Comparison of ENCODE assay signal across 10 mouse cellular contexts in the genomic region with DNA sequence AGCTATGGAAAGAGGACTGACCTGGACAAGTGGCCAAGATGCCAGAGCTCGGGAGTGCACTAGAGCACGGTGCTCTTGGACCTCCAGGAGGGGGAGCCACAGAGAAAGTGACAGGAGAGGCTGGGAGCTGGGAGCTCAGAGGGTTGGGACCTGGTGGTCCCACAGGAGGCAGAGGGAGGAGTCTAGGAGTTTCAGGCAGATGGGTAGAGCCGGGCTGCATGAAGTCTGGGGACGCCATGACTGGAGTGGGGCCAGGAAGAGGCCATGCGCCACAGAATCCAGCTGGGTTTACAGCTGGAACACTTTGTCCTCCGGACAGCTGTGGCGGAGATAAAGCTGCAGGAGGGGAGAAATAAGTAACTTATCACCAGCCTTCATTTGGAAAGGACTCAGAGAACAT. TPM values are rescaled to one million over a fixed set of nuclear protein-coding genes. Genes with fewer than 3 reads are reported as not detected.
DNase-seq lines count a peak whose midpoint lies in the region; ATAC-seq and TF ChIP-seq lines count a peak whose summit lies in the region.
"Had no signal": no experiment of that assay in that cellular context is flagged by ENCODE, and none has a peak within 500 bp of the region (broad histone marks: within the 10 kb centered on the region; RNA-seq: fewer than 3 reads in every experiment).

No protein-coding gene starts in this region.

- H3K36me3 ChIP-seq in forebrain, embryonic 11.5 days (ENCODE audit: control insufficient read depth, insufficient read depth, low read length) = no peaks in the 10 kb centered on the region
- H3K36me3 ChIP-seq in forebrain, embryonic 16.5 days (ENCODE audit: control insufficient read depth, insufficient read depth) = no peaks in the 10 kb centered on the region
- H3K36me3 ChIP-seq in E14TG2a.4 (ENCODE audit: insufficient read depth, low read length) = no peaks in the 10 kb centered on the region
- H3K36me3 ChIP-seq in neural tube, embryonic 15.5 days = no peaks in the 10 kb centered on the region
- H3K36me3 ChIP-seq: embryonic facial prominence, embryonic 15.5 days; liver, embryonic 13.5 days had no signal

- H3K4me3 ChIP-seq in forebrain, embryonic 11.5 days (ENCODE audit: low read depth, low read length) = no peak overlapping the region
- no peak overlapping the region for H3K4me3 ChIP-seq in forebrain, embryonic 16.5 days (replicated peaks; ENCODE audit: low read length)
- H3K4me3 ChIP-seq in E14TG2a.4 (replicated peaks; ENCODE audit: low read length) = 0 out of 2 replicates have a peak overlapping the region, but pooled peaks have one; percentile 10
- no peak overlapping the region for H3K4me3 ChIP-seq in neural tube, embryonic 15.5 days (replicated peaks)
- H3K4me3 ChIP-seq: embryonic facial prominence, embryonic 15.5 days; liver, embryonic 13.5 days had no signal

- peak; percentile 77 for DNase-seq in forebrain, embryonic 11.5 days (ENCODE audit: low spot score)
- peak; percentile 72 for DNase-seq in heart, adult 8-10 months (ENCODE audit: low spot score)
- peak; percentile 81 to 85 for DNase-seq in kidney, postnatal 4 days
- DNase-seq in spleen, postnatal 10 days (ENCODE audit: low spot score in 2 of 2) = no peak
- DNase-seq in c-Kit-positive CD71-positive TER-119-positive erythroid progenitor cells, embryonic 14.5 days (ENCODE audit: low spot score) = no peak
- DNase-seq: liver, embryonic 13.5 days had no signal

- no peak for ATAC-seq in forebrain, embryonic 11.5 days (replicated peaks; ENCODE audit: low FRiP score)
- no peak for ATAC-seq in forebrain, embryonic 16.5 days
- no peak for ATAC-seq in neural tube, embryonic 15.5 days (ENCODE audit: low FRiP score)

- TF ChIP-seq CTCF in E14TG2a.4 (conservative IDR thresholded peaks at IDR 0.05; ENCODE audit: low read length) = peak; percentile 30

- no peak overlapping the region for H3K4me2 ChIP-seq in forebrain, embryonic 11.5 days (ENCODE audit: low read depth, low read length, severe bottlenecking)
- H3K4me2 ChIP-seq in forebrain, embryonic 16.5 days (ENCODE audit: low read length) = no peak overlapping the region
- no peak overlapping the region for H3K4me2 ChIP-seq in neural tube, embryonic 15.5 days
- H3K4me2 ChIP-seq: embryonic facial prominence, embryonic 15.5 days; liver, embryonic 13.5 days had no signal

- H3K4me1 ChIP-seq in forebrain, embryonic 11.5 days (replicated peaks; ENCODE audit: control insufficient read depth, insufficient read depth, low read length) = peaks cover 15% of the 10 kb centered on the region; the same call in 1 of the 2 replicates
- H3K4me1 ChIP-seq in forebrain, embryonic 16.5 days (replicated peaks; ENCODE audit: control insufficient read depth, insufficient read depth, low read length) = peaks cover 4% of the 10 kb centered on the region
- peaks cover 44% of the 10 kb centered on the region for H3K4me1 ChIP-seq in E14TG2a.4 (replicated peaks; ENCODE audit: low read depth, low read length)
- peaks cover 17% of the 10 kb centered on the region for H3K4me1 ChIP-seq in neural tube, embryonic 15.5 days
- H3K4me1 ChIP-seq: embryonic facial prominence, embryonic 15.5 days; liver, embryonic 13.5 days had no signal

- H3K27me3 ChIP-seq in forebrain, embryonic 11.5 days (ENCODE audit: control insufficient read depth, insufficient read depth, low read length) = peaks cover 64% of the 10 kb centered on the region
- peaks cover 69% of the 10 kb centered on the region for H3K27me3 ChIP-seq in forebrain, embryonic 16.5 days (replicated peaks; ENCODE audit: control insufficient read depth, insufficient read depth, low read length)
- peaks cover 55% of the 10 kb centered on the region for H3K27me3 ChIP-seq in E14TG2a.4 (ENCODE audit: insufficient read depth, low read length)
- peaks cover 37% of the 10 kb centered on the region for H3K27me3 ChIP-seq in neural tube, embryonic 15.5 days (replicated peaks)

- no peaks in the 10 kb centered on the region for H3K9me3 ChIP-seq in forebrain, embryonic 11.5 days (ENCODE audit: control insufficient read depth, low read length)
- no peaks in the 10 kb centered on the region for H3K9me3 ChIP-seq in forebrain, embryonic 16.5 days (ENCODE audit: control insufficient read depth, low read length)
- peaks cover 11% of the 10 kb centered on the region for H3K9me3 ChIP-seq in E14TG2a.4 (ENCODE audit: low read length)
- H3K9me3 ChIP-seq in neural tube, embryonic 15.5 days (replicated peaks) = no peaks in the 10 kb centered on the region
- H3K9me3 ChIP-seq: embryonic facial prominence, embryonic 15.5 days; liver, embryonic 13.5 days had no signal

- H3K9ac ChIP-seq in forebrain, embryonic 11.5 days (ENCODE audit: low read length) = no peak overlapping the region
- H3K9ac ChIP-seq in forebrain, embryonic 16.5 days (replicated peaks; ENCODE audit: low read depth, low read length) = no peak overlapping the region
- no peak overlapping the region for H3K9ac ChIP-seq in neural tube, embryonic 15.5 days (replicated peaks)
- H3K9ac ChIP-seq: embryonic facial prominence, embryonic 15.5 days; liver, embryonic 13.5 days had no signal

- WGBS in forebrain, embryonic 11.5 days = 29% methylated on average over 7 of the region's 7 CpGs
- WGBS in forebrain, embryonic 16.5 days = 28% methylated on average over 7 of the region's 7 CpGs
- 12% methylated on average over 7 of the region's 7 CpGs for WGBS in neural tube, embryonic 15.5 days

- H3K27ac ChIP-seq in forebrain, embryonic 11.5 days (ENCODE audit: low read depth, low read length) = no peak overlapping the region
- no peak overlapping the region for H3K27ac ChIP-seq in forebrain, embryonic 16.5 days (ENCODE audit: low read length)
- no peak overlapping the region for H3K27ac ChIP-seq in neural tube, embryonic 15.5 days (replicated peaks)
- H3K27ac ChIP-seq: embryonic facial prominence, embryonic 15.5 days; liver, embryonic 13.5 days had no signal

RNA-seq across cellular contexts. Expression of gene Wnt8b, which starts 25.9 kb away (rescaled TPM):
- 60.2 and 63.5 TPM in 2 replicates for polyA plus RNA-seq in forebrain, embryonic 11.5 days (2014; fragmentation: Nextera tagmentation; extraction: Ambion mirVana)
- polyA plus RNA-seq in forebrain, embryonic 16.5 days (2015; fragmentation: Nextera tagmentation; extraction: Ambion mirVana) = 1.6 and 2.0 TPM in 2 replicates
- under 1 TPM in 1 of 4 experiments, not detected in 3; 0.09 TPM for total RNA-seq in heart, adult 8-10 months (2022)
- 0.05 and 0.14 TPM in 2 replicates for polyA plus RNA-seq in neural tube, embryonic 15.5 days (2015; fragmentation: Nextera tagmentation; extraction: Ambion mirVana)
- polyA plus RNA-seq: embryonic facial prominence, embryonic 15.5 days; liver, embryonic 13.5 days had no signal

RNA-seq across cellular contexts. Expression of gene Sec31b, which starts 26.5 kb away (rescaled TPM):
- polyA plus RNA-seq in forebrain, embryonic 11.5 days (2014; fragmentation: Nextera tagmentation; extraction: Ambion mirVana) = 0.81 and 0.84 TPM in 2 replicates
- polyA plus RNA-seq in forebrain, embryonic 16.5 days (2015; fragmentation: Nextera tagmentation; extraction: Ambion mirVana) = 0.07 and 0.16 TPM in 2 replicates
- 10 to 100 TPM in 3 of 4 experiments, 1 to 10 TPM in 1; 9.7 to 14.1 (median 10.7) TPM for total RNA-seq in heart, adult 8-10 months (2022)
- polyA plus RNA-seq in neural tube, embryonic 15.5 days (2015; fragmentation: Nextera tagmentation; extraction: Ambion mirVana) = 0.41 and 0.69 TPM in 2 replicates

RNA-seq across cellular contexts. Expression of gene Gm20538, which starts 33.5 kb away (rescaled TPM):
- not detected in 2 replicates for polyA plus RNA-seq in forebrain, embryonic 11.5 days (2014; fragmentation: Nextera tagmentation; extraction: Ambion mirVana)
- polyA plus RNA-seq in forebrain, embryonic 16.5 days (2015; fragmentation: Nextera tagmentation; extraction: Ambion mirVana) = not detected in 2 replicates
- not detected for total RNA-seq in heart, adult 8-10 months (2022)
- polyA plus RNA-seq in neural tube, embryonic 15.5 days (2015; fragmentation: Nextera tagmentation; extraction: Ambion mirVana) = not detected in 2 replicates
- polyA plus RNA-seq: liver, embryonic 13.5 days had no signal

RNA-seq across cellular contexts. Expression of gene Ndufb8, which starts 36.1 kb away (rescaled TPM):
- 424 and 454 TPM in 2 replicates for polyA plus RNA-seq in forebrain, embryonic 11.5 days (2014; fragmentation: Nextera tagmentation; extraction: Ambion mirVana)
- polyA plus RNA-seq in forebrain, embryonic 16.5 days (2015; fragmentation: Nextera tagmentation; extraction: Ambion mirVana) = 376 and 452 TPM in 2 replicates
- 1,000 to 10,000 TPM; 2,001 to 2,142 (median 2,069) TPM for total RNA-seq in heart, adult 8-10 months (2022)
- 714 and 813 TPM in 2 replicates for polyA plus RNA-seq in neural tube, embryonic 15.5 days (2015; fragmentation: Nextera tagmentation; extraction: Ambion mirVana)

RNA-seq across cellular contexts. Expression of gene Hif1an, which starts 43.5 kb away (rescaled TPM):
- 33.0 and 33.3 TPM in 2 replicates for polyA plus RNA-seq in forebrain, embryonic 11.5 days (2014; fragmentation: Nextera tagmentation; extraction: Ambion mirVana)
- 31.6 and 34.8 TPM in 2 replicates for polyA plus RNA-seq in forebrain, embryonic 16.5 days (2015; fragmentation: Nextera tagmentation; extraction: Ambion mirVana)
- 10 to 100 TPM; 53.2 to 62.2 (median 59.5) TPM for total RNA-seq in heart, adult 8-10 months (2022)
- 25.0 TPM in 2 replicates for polyA plus RNA-seq in neural tube, embryonic 15.5 days (2015; fragmentation: Nextera tagmentation; extraction: Ambion mirVana)

Comparison
In these comparisons a context has a peak if more than half of its experiments do, and no peak if none do; other contexts are left out.
1. RNA of gene Wnt8b, which starts 25.9 kb away (polyA plus RNA-seq): 60.2 to 63.5 TPM in forebrain, embryonic 11.5 days; 1.6 to 2.0 TPM in forebrain, embryonic 16.5 days and 0.05 to 0.14 TPM in neural tube, embryonic 15.5 days; every median in the first group is over 10 times any median in the second.
2. DNase-seq: peak in forebrain, embryonic 11.5 days (single experiment), heart, adult 8-10 months (single experiment) and kidney, postnatal 4 days (2 of 2); none in spleen, postnatal 10 days (0 of 2) and c-Kit-positive CD71-positive TER-119-positive erythroid progenitor cells, embryonic 14.5 days (single experiment).